Mouse (Mus musculus) MEL (cell line): ENCODE results near the gene Itprid1. TPM values are rescaled to one million over a fixed set of nuclear protein-coding genes. Genes with fewer than 3 reads are reported as not detected.
A peak's percentile ranks its signal among the peaks of the same experiment; 100 is the strongest.

ENCODE experiments used
- DNase-seq: peaks from one replicate; pipeline ENCODE4 v3.0.0; 2011; ENCODE audit warnings: low read depth, low spot score
- H3K27ac ChIP-seq: 2 replicates; pipeline ENCODE4 v1.5.1; 2012; ENCODE audit warnings: low read depth, mild to moderate bottlenecking, control low read depth, low read length, moderate library complexity; ENCODE audit not compliant: control insufficient read depth
- H3K27me3 ChIP-seq, 2 experiments: fragments of 150-350 bp in 1 of 2; sonication (generic) in 1 of 2; 2 replicates each; pipeline ENCODE4 v1.6.1; 2012; ENCODE audit warnings: low read length in 2 of 2, mild to moderate bottlenecking in 2 of 2, improper control_type of control experiment in 1 of 2, moderate library complexity in 1 of 2; ENCODE audit not compliant: insufficient read depth in 2 of 2, control insufficient read depth in 1 of 2
- H3K36me3 ChIP-seq, 2 experiments: 2 replicates each; pipeline ENCODE4 v1.6.1; 2012 to 2014; ENCODE audit warnings: low read length in 2 of 2, improper control_type of control experiment in 1 of 2, inconsistent platforms in 1 of 2, mild to moderate bottlenecking in 1 of 2; ENCODE audit not compliant: insufficient read depth in 2 of 2, control insufficient read depth in 1 of 2
- H3K4me1 ChIP-seq, 2 experiments: fragments of 150-350 bp in 1 of 2; sonication (generic) in 1 of 2; 2 replicates each; pipeline ENCODE4 v1.6.1; 2012; ENCODE audit warnings: low read length in 2 of 2, improper control_type of control experiment in 1 of 2, mild to moderate bottlenecking in 1 of 2; ENCODE audit not compliant: insufficient read depth in 2 of 2, control insufficient read depth in 1 of 2
- H3K4me3 ChIP-seq, 2 experiments: fragments of 150-350 bp in 1 of 2; sonication (generic) in 1 of 2; 2 replicates each; pipeline ENCODE4 v1.5.1; 2012; ENCODE audit warnings: low read depth in 2 of 2, low read length in 2 of 2, mild to moderate bottlenecking in 2 of 2, moderate library complexity in 2 of 2, control low read depth in 1 of 2, improper control_type of control experiment in 1 of 2; ENCODE audit not compliant: control insufficient read depth in 1 of 2, insufficient read depth in 1 of 2
- H3K79me2 ChIP-seq: 2 replicates; pipeline ENCODE4 v1.6.1; 2012; ENCODE audit warnings: mild to moderate bottlenecking, low read length, moderate library complexity; ENCODE audit not compliant: control insufficient read depth, poor library complexity, insufficient read depth
- H3K9ac ChIP-seq: 2 replicates; pipeline ENCODE4 v1.6.1; 2012; ENCODE audit warnings: low read depth, mild to moderate bottlenecking, control low read depth, low read length, moderate library complexity; ENCODE audit not compliant: control insufficient read depth, poor library complexity, severe bottlenecking
- H3K9me3 ChIP-seq: fragments of 150-350 bp; sonication (generic); replicated peaks from 2 replicates; pipeline ENCODE4 v1.6.1; 2012; ENCODE audit warnings: mild to moderate bottlenecking, low read length, improper control_type of control experiment, moderate library complexity; ENCODE audit not compliant: insufficient read depth
- CTCF ChIP-seq, 3 experiments: IDR thresholded peaks in 2 of 3; conservative IDR thresholded peaks in 1 of 3; 2 replicates each; pipeline ENCODE4 v1.5.1; 2011 to 2012; ENCODE audit warnings: low read length in 3 of 3, low read depth in 2 of 3, mild to moderate bottlenecking in 2 of 3, improper control_type of control experiment in 1 of 3, inconsistent platforms in 1 of 3, mixed read lengths in 1 of 3, moderate library complexity in 1 of 3; ENCODE audit not compliant: control insufficient read depth in 1 of 3, insufficient read depth in 1 of 3, poor library complexity in 1 of 3, severe bottlenecking in 1 of 3
- E2F4 ChIP-seq: IDR thresholded peaks from 2 replicates; pipeline ENCODE4 v1.6.1; 2011; ENCODE audit warnings: low read depth, low read length, improper control_type of control experiment, borderline replicate concordance
- EP300 ChIP-seq, 2 experiments: IDR thresholded peaks; 2 replicates each; pipeline ENCODE4 v1.6.1; 2011; ENCODE audit warnings: improper control_type of control experiment in 2 of 2, low read length in 2 of 2, low read depth in 1 of 2, mild to moderate bottlenecking in 1 of 2
- GABPA ChIP-seq: IDR thresholded peaks from 2 replicates; pipeline ENCODE4 v1.6.1; 2012; ENCODE audit warnings: low read depth, mild to moderate bottlenecking, inconsistent platforms, low read length, improper control_type of control experiment, moderate library complexity
- KAT2A ChIP-seq: conservative IDR thresholded peaks from 2 replicates; pipeline ENCODE4 v1.6.1; 2012; ENCODE audit warnings: low read depth, low read length, improper control_type of control experiment, inconsistent platforms
- MAZ ChIP-seq: IDR thresholded peaks from 2 replicates; pipeline ENCODE4 v1.6.1; 2012; ENCODE audit warnings: low read depth, mild to moderate bottlenecking, inconsistent platforms, low read length, improper control_type of control experiment
- MEF2A ChIP-seq: IDR thresholded peaks from 2 replicates; pipeline ENCODE4 v1.6.1; 2014; ENCODE audit warnings: low read depth, mild to moderate bottlenecking, inconsistent platforms, low read length, improper control_type of control experiment; ENCODE audit not compliant: poor library complexity, insufficient replicate concordance, severe bottlenecking; ENCODE audit errors: extremely low read depth
- MYB ChIP-seq: IDR thresholded peaks from 2 replicates; pipeline ENCODE4 v1.6.1; 2011; ENCODE audit warnings: mild to moderate bottlenecking, low read depth, low read length, improper control_type of control experiment
- NELFE ChIP-seq: IDR thresholded peaks from 2 replicates; pipeline ENCODE4 v1.6.1; 2011; ENCODE audit warnings: low read depth, low read length, improper control_type of control experiment
- NRF1 ChIP-seq: IDR thresholded peaks from 2 replicates; pipeline ENCODE4 v1.6.1; 2014; ENCODE audit warnings: low read depth, mild to moderate bottlenecking, inconsistent platforms, low read length, improper control_type of control experiment, moderate library complexity; ENCODE audit not compliant: poor library complexity, insufficient read depth, severe bottlenecking
- POLR2AphosphoS2 ChIP-seq: IDR thresholded peaks from 2 replicates; pipeline ENCODE4 v1.6.1; 2011; ENCODE audit warnings: low read length, improper control_type of control experiment
- POLR2AphosphoS5 ChIP-seq: IDR thresholded peaks from 2 replicates; pipeline ENCODE4 v1.6.1; 2012; ENCODE audit warnings: low read depth, borderline replicate concordance, mild to moderate bottlenecking, inconsistent platforms, low read length, moderate library complexity, mixed read lengths
- SIN3A ChIP-seq: IDR thresholded peaks from 2 replicates; pipeline ENCODE4 v1.6.1; 2012; ENCODE audit warnings: low read length, improper control_type of control experiment, inconsistent platforms
- SMC3 ChIP-seq: IDR thresholded peaks from 2 replicates; pipeline ENCODE4 v1.6.1; 2011; ENCODE audit warnings: low read depth, low read length, improper control_type of control experiment
- TAL1 ChIP-seq: IDR thresholded peaks from 2 replicates; pipeline ENCODE4 v1.6.1; 2012; ENCODE audit warnings: mild to moderate bottlenecking, inconsistent platforms, low read length, moderate library complexity, mixed read lengths
- TCF12 ChIP-seq: IDR thresholded peaks from 2 replicates; pipeline ENCODE4 v1.6.1; 2014; ENCODE audit warnings: low read depth, mild to moderate bottlenecking, inconsistent platforms, low read length, improper control_type of control experiment, moderate library complexity
- UBTF ChIP-seq: IDR thresholded peaks from 2 replicates; pipeline ENCODE4 v1.6.1; 2012; ENCODE audit warnings: low read depth, mild to moderate bottlenecking, inconsistent platforms, low read length, improper control_type of control experiment, moderate library complexity, borderline replicate concordance; ENCODE audit not compliant: insufficient read depth
- ZC3H11A ChIP-seq: IDR thresholded peaks from 2 replicates; pipeline ENCODE4 v1.6.1; 2012; ENCODE audit warnings: low read depth, mild to moderate bottlenecking, inconsistent platforms, low read length, improper control_type of control experiment
- ZKSCAN1 ChIP-seq: IDR thresholded peaks from 2 replicates; pipeline ENCODE4 v1.6.1; 2012; ENCODE audit warnings: low read depth, mild to moderate bottlenecking, inconsistent platforms, low read length, improper control_type of control experiment, moderate library complexity
- ZMIZ1 ChIP-seq: IDR thresholded peaks from 2 replicates; pipeline ENCODE4 v1.6.1; 2012; ENCODE audit warnings: low read depth, mild to moderate bottlenecking, inconsistent platforms, low read length, improper control_type of control experiment, moderate library complexity
- ZNF384 ChIP-seq: IDR thresholded peaks from 2 replicates; pipeline ENCODE4 v1.6.1; 2012; ENCODE audit warnings: low read depth, mild to moderate bottlenecking, inconsistent platforms, low read length, improper control_type of control experiment
- polyA plus RNA-seq, 2 experiments: library from polyadenylated mRNA; stranded (reverse) in 1 of 2; unstranded in 1 of 2; fragments of >175 nt in 1 of 2; fragments of >200 nt in 1 of 2; gene quantifications; 2 replicates each; pipeline versions ENCODE4 v1.2.1 to v1.2.4; 2012; ENCODE audit warnings: low replicate concordance in 2 of 2, low read depth in 1 of 2; ENCODE audit not compliant: insufficient read length in 2 of 2, insufficient read depth in 1 of 2, missing spikeins in 1 of 2
- total RNA-seq: library from RNA; depleted of rRNA; stranded (reverse); fragments of 300-350 nt; gene quantifications from 2 replicates; pipeline ENCODE4 v1.2.3, GENCODE M21; 2012

Gene Itprid1
- total and polyA plus RNA-seq, 3 experiments, result not detected

DNA sequence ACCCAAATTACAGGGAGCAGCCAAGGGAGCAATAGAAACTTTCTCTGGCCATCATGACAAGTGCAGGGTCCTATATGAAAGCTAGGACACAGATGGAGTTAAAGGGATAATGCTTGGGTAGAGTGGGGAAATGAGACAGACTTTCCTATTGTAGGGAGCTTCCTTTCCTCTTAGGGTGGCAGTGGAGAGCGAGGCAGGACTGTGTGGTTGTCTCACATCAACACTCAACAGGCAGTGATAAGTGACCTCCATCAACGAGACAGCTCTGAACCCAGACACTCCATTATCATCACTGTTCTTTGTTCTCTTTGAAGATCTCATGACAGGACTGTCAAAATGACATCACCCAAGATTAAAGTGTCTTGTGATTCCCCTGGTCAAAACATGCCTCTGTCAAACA is 182.9 kb downstream of the Itprid1 start:
- H3K4me1 ChIP-seq, result no peaks in the 10 kb centered on the region
- no peak overlapping the region for H3K27ac ChIP-seq
- no peak overlapping the region for H3K9ac ChIP-seq
- no peak for TF ChIP-seq EP300 (IDR thresholded peaks at IDR 0.05; ENCODE audit: low read depth in 1 of 2, low read length in 2 of 2)
- no peak for TF ChIP-seq ZC3H11A
- no peak for TF ChIP-seq ZMIZ1
- no peak for TF ChIP-seq ZNF384
- no peak for TF ChIP-seq UBTF
- TF ChIP-seq SMC3, result no peak
- no peak for TF ChIP-seq MAZ
- no peak for TF ChIP-seq NRF1
- TF ChIP-seq CTCF (IDR thresholded peaks at IDR 0.05 in 2 of 3, conservative IDR thresholded peaks at IDR 0.05 in 1 of 3; ENCODE audit: control insufficient read depth in 1 of 3, insufficient read depth in 1 of 3, low read depth in 2 of 3, low read length in 3 of 3, poor library complexity in 1 of 3, severe bottlenecking in 1 of 3), result no peak
- no peak for TF ChIP-seq ZKSCAN1
- TF ChIP-seq POLR2AphosphoS5, result no peak
- TF ChIP-seq SIN3A, result no peak
- TF ChIP-seq KAT2A, result no peak
- TF ChIP-seq GABPA, result no peak
- TF ChIP-seq E2F4, result no peak
- TF ChIP-seq POLR2AphosphoS2, result no peak
- TF ChIP-seq NELFE, result no peak
- TF ChIP-seq TAL1, result no peak
- no peak for DNase-seq
- H3K27me3 ChIP-seq, result no peaks in the 10 kb centered on the region
- H3K36me3 ChIP-seq, result no peaks in the 10 kb centered on the region
- no peaks in the 10 kb centered on the region for H3K79me2 ChIP-seq
- H3K9me3 ChIP-seq, result no peaks in the 10 kb centered on the region
- no peak overlapping the region for H3K4me3 ChIP-seq

DNA sequence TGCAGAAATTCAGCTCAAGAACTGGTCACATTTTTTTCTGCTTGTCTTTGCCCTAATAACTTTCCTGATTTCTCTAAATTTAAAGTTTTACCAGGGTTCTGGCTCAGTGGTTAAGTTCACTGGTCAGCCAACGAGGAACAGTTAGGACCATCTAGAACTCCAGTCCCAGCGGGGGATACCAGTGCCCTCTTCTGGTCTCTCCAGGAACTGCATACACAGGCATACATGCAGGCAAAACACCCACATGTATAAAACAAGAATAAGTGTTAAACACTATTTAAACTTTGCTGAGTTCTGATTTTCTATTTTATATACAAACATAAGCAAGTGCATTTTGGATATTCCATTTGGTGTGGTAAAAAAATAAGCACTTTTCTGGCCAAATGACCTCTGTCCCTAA is 188.8 kb downstream of the Itprid1 start:
- Histone ChIP-seq H3K27ac (no peak overlapping the region), H3K79me2 (no peaks in the 10 kb centered on the region), H3K4me3 (no peak overlapping the region), H3K36me3 (no peaks in the 10 kb centered on the region), H3K4me1 (no peaks in the 10 kb centered on the region), H3K9ac (no peak overlapping the region), H3K27me3 (no peaks in the 10 kb centered on the region), H3K9me3 (no peaks in the 10 kb centered on the region)
- TF ChIP-seq CTCF (IDR thresholded peaks at IDR 0.05 in 2 of 3, conservative IDR thresholded peaks at IDR 0.05 in 1 of 3; ENCODE audit: control insufficient read depth in 1 of 3, insufficient read depth in 1 of 3, low read depth in 2 of 3, low read length in 3 of 3, poor library complexity in 1 of 3, severe bottlenecking in 1 of 3) (peak; percentile 21 to 30 (median 29); a peak in 5 of 6 replicates), TCF12 (no peak), ZNF384 (no peak), NELFE (no peak), TAL1 (no peak), MEF2A (no peak), MYB (no peak)
- no peak for DNase-seq
